Mouse (Mus musculus): ENCODE data around the gene Nudt15.

DNA sequence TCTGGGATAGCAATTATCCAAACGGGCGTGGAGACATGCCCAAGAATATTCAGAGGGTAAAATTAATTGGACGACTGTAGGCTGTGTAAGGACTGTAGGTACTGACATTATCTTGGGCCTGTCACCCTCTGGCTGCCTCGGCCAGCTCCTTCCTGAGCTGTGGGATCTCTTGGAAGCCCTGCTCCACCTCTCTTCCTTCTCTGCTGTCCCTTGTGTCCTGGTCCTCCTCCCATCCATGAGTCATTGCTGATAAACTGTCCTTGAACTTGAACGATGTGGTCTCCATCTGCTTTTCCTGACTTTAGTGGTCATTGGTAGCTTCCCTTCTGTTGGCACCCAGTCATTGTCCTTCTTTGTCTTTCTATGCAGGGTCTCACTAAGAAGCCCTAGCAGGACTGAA lies 61.4 kb downstream of the Nudt15 start:
- TF ChIP-seq CTCF (IDR thresholded peaks at IDR 0.05; ENCODE audit: low read depth, low read length) (no peak), POLR2A (IDR thresholded peaks at IDR 0.05; ENCODE audit: borderline replicate concordance, low read depth, low read length) (no peak)
